In genomic region chr17:6429945-6430344, GRCm38 (mm10) we compare ENCODE assay signal across 8 mouse cellular contexts. TPM values are rescaled to one million over a fixed set of nuclear protein-coding genes. Genes with fewer than 3 reads are reported as not detected.
DNase-seq lines count a peak whose midpoint lies in the region; ATAC-seq and TF ChIP-seq lines count a peak whose summit lies in the region.
"Not testable (repeated sequence)": the region's sequence is repeated elsewhere in the genome, so short reads cannot be mapped to it uniquely, and the experiment has no call there.

Dynlt1b (plus strand) TSS chr17:6430112.

- CTCF ChIA-PET in Patski (lab: Charles Lee): not testable (repeated sequence)

- not testable (repeated sequence) for H3K36me3 ChIP-seq in hindbrain, embryonic 14.5 days (replicated peaks; ENCODE audit: control insufficient read depth, insufficient read depth)

- peak within 1 kb of the TSS; percentile 48 for H3K4me3 ChIP-seq in hindbrain, embryonic 14.5 days (replicated peaks; ENCODE audit: low read length)

- peak within 1 kb of the TSS; percentile 51 for H3K4me2 ChIP-seq in hindbrain, embryonic 14.5 days (replicated peaks)

- 1% methylated on average over 27 of the region's 27 CpGs for WGBS in hindbrain, embryonic 14.5 days

- ATAC-seq in Patski: peak; percentile 96
- peak; percentile 97 for ATAC-seq in hindbrain, embryonic 14.5 days (ENCODE audit: low FRiP score)

- DNase-seq in Patski (ENCODE audit: low read depth, low spot score): peak; percentile 95
- DNase-seq in cerebellum, postnatal 14 days: peak; percentile 100
- peak; percentile 100 for DNase-seq in frontal cortex, postnatal 25 days (ENCODE audit: low spot score in 2 of 2)
- peak; percentile 100 for DNase-seq in hindbrain, embryonic 14.5 days (ENCODE audit: low spot score)
- DNase-seq in layer of hippocampus, postnatal 36 days: peak; percentile 100
- peak; percentile 100 for DNase-seq in lung, postnatal 36 days
- DNase-seq in retina, postnatal 1 day: peak; percentile 100
- peak; percentile 100 for DNase-seq in urinary bladder, adult 18-20 months (ENCODE audit: low spot score in 2 of 2)

- not testable (repeated sequence) for H3K4me1 ChIP-seq in hindbrain, embryonic 14.5 days (replicated peaks; ENCODE audit: control insufficient read depth, insufficient read depth, low read length)

- not testable (repeated sequence) for H3K9me3 ChIP-seq in hindbrain, embryonic 14.5 days (ENCODE audit: control insufficient read depth, low read length)

- POLR2A ChIA-PET in Patski (lab: Charles Lee): not testable (repeated sequence)

- H3K27ac ChIP-seq in hindbrain, embryonic 14.5 days: peak within 1 kb of the TSS; percentile 86

- TF ChIP-seq CTCF in Patski (IDR thresholded peaks at IDR 0.05): not testable (repeated sequence)

- not testable (repeated sequence) for H3K27me3 ChIP-seq in Patski; hindbrain, embryonic 14.5 days (ENCODE audit: control insufficient read depth, insufficient read depth, low read length)

- peak within 1 kb of the TSS; percentile 76 for H3K9ac ChIP-seq in hindbrain, embryonic 14.5 days

- in situ Hi-C loops in Patski (cut with MboI; ENCODE audit: low pct_unique_long_range_greater_than_20kb): not testable (repeated sequence)

RNA-seq across cellular contexts. Expression of gene Dynlt1b, which starts in this region (rescaled TPM):
- polyA plus RNA-seq in Patski (2021): 317 TPM
- polyA plus RNA-seq in hindbrain, embryonic 14.5 days (2014; fragmentation: Nextera tagmentation; extraction: Ambion mirVana): 1,240 and 1,455 TPM in 2 replicates
- 10 to 100 TPM; 41.2 to 44.4 TPM for total RNA-seq in layer of hippocampus, postnatal 36 days (2021)

Comparison
In these comparisons a context has a peak if more than half of its experiments do, and no peak if none do; other contexts are left out.
1. Peak in every context shown above with its lines: DNase-seq, ATAC-seq, H3K4me3 ChIP-seq and H3K27ac ChIP-seq.